Comparison of ENCODE assay signal across 1 mouse cellular context in the genomic region with DNA sequence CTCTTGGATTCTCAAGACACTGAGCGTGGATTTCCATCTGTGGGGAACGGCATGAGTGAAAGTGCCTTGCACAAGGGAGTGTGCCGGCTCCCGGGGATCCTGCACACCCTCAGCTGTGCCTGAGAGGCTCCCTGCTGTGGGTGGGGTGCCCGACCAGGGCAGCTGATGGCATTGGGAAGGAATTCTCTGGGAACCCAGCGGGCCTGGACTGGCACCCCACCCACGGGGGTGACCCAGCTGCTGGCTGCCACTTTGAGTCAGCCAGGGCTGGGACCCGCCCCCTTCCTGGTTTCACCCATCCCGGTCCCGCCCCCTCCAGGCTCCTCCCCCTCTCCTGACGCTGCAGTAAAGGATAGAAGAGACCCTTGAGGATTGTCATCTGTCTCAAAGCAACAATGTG.
A peak's percentile ranks its signal among the peaks of the same experiment; 100 is the strongest.
TF ChIP-seq lines count a peak whose summit lies in the region.

No protein-coding gene starts in this region.

TF ChIP-seq in MEL, 35 proteins besides CTCF, POLR2A, EP300 and RAD21 (continued from another document):
- TF ChIP-seq HCFC1 (IDR thresholded peaks at IDR 0.05; ENCODE audit: low read depth, low read length): no peak
- no peak for TF ChIP-seq UBTF (IDR thresholded peaks at IDR 0.05; ENCODE audit: borderline replicate concordance, insufficient read depth, low read depth, low read length)
- no peak for TF ChIP-seq USF2 (IDR thresholded peaks at IDR 0.05; ENCODE audit: borderline replicate concordance in 1 of 2, insufficient read depth in 1 of 2, low read depth in 1 of 2, low read length in 2 of 2)
- no peak for TF ChIP-seq USF1 (IDR thresholded peaks at IDR 0.05; ENCODE audit: low read depth, low read length)
- no peak for TF ChIP-seq KAT2A (conservative IDR thresholded peaks at IDR 0.05; ENCODE audit: low read depth, low read length)
- TF ChIP-seq SIN3A (IDR thresholded peaks at IDR 0.05; ENCODE audit: low read length): peak; percentile 32; the same call in 1 of the 2 replicates
- no peak for TF ChIP-seq ZKSCAN1 (IDR thresholded peaks at IDR 0.05; ENCODE audit: low read depth, low read length)
- no peak for TF ChIP-seq CHD1 (IDR thresholded peaks at IDR 0.05; ENCODE audit: low read depth, low read length)
- TF ChIP-seq MYB (IDR thresholded peaks at IDR 0.05; ENCODE audit: low read depth, low read length): no peak
- TF ChIP-seq MEF2A (IDR thresholded peaks at IDR 0.05; ENCODE audit: extremely low read depth, insufficient replicate concordance, low read depth, low read length, poor library complexity, severe bottlenecking): no peak
- TF ChIP-seq JUND (IDR thresholded peaks at IDR 0.05; ENCODE audit: low read depth, low read length): no peak
- TF ChIP-seq SMC3 (IDR thresholded peaks at IDR 0.05; ENCODE audit: low read depth, low read length): no peak
- no peak for TF ChIP-seq GABPA (IDR thresholded peaks at IDR 0.05; ENCODE audit: low read depth, low read length)
TF ChIP-seq in MEL: peak in this region for 3.
